Mouse (Mus musculus): ENCODE data around the gene Meiob.

Gene Meiob

GRCm38 (mm10) chr17:24821351-24822280, 17.5 kb downstream of the Meiob start:
- no peak for DNase-seq (ENCODE audit: low read depth)

- no peak for DNase-seq (ENCODE audit: low read depth)
These were observed 35.8 kb downstream of the Meiob start, which contains the start of gene Hagh for GRCm38 (mm10) chr17:24839842-24840241. TSS of gene Hagh (plus strand) at chr17:24840143.

- DNase-seq (ENCODE audit: low read depth), result no peak
These were observed 36.3 kb downstream of the Meiob start for GRCm38 (mm10) chr17:24840341-24840740.

- peak; percentile 61 for DNase-seq (ENCODE audit: low read depth)
These were observed 37.0 kb downstream of the Meiob start for GRCm38 (mm10) chr17:24841133-24841532.

GRCm38 (mm10) chr17:24842631-24843030, 38.5 kb downstream of the Meiob start:
- DNase-seq (ENCODE audit: low read depth), result peak; percentile 16

- no peak for DNase-seq (ENCODE audit: low read depth)
These were observed 40.4 kb downstream of the Meiob start for GRCm38 (mm10) chr17:24844525-24844924.

- no peak for DNase-seq (ENCODE audit: low read depth)
These were observed 43.3 kb downstream of the Meiob start for GRCm38 (mm10) chr17:24847386-24847785.

GRCm38 (mm10) chr17:24848600-24849031, 44.5 kb downstream of the Meiob start:
- peak; percentile 6 for DNase-seq (ENCODE audit: low read depth)

GRCm38 (mm10) chr17:24849733-24850064, 45.6 kb downstream of the Meiob start:
- DNase-seq (ENCODE audit: low read depth), result peak; percentile 86

GRCm38 (mm10) chr17:24850065-24850772, 46.1 kb downstream of the Meiob start, which contains the start of gene Fahd1:
TSS of gene Fahd1 (minus strand) at chr17:24850364.
- DNase-seq (ENCODE audit: low read depth), result peak; percentile 99

GRCm38 (mm10) chr17:24850773-24851127, 46.7 kb downstream of the Meiob start:
- no peak for DNase-seq (ENCODE audit: low read depth)

GRCm38 (mm10) chr17:24851381-24852125, 47.5 kb downstream of the Meiob start:
- no peak for DNase-seq (ENCODE audit: low read depth)

- no peak for DNase-seq (ENCODE audit: low read depth)
These were observed 51.9 kb downstream of the Meiob start for GRCm38 (mm10) chr17:24855838-24856464.

- DNase-seq (ENCODE audit: low read depth), result no peak
These were observed 52.5 kb downstream of the Meiob start for GRCm38 (mm10) chr17:24856589-24856988.

- no peak for DNase-seq (ENCODE audit: low read depth)
These were observed 53.9 kb downstream of the Meiob start for GRCm38 (mm10) chr17:24857831-24858470.

- no peak for DNase-seq (ENCODE audit: low read depth)
These were observed 54.9 kb downstream of the Meiob start for GRCm38 (mm10) chr17:24858967-24859366.

- DNase-seq (ENCODE audit: low read depth), result no peak
These were observed 56.0 kb downstream of the Meiob start for GRCm38 (mm10) chr17:24860076-24860475.

GRCm38 (mm10) chr17:24861785-24862184, 57.7 kb downstream of the Meiob start:
- DNase-seq (ENCODE audit: low read depth), result no peak

- no peak for DNase-seq (ENCODE audit: low read depth)
These were observed 61.7 kb downstream of the Meiob start, which contains the start of gene Igfals for GRCm38 (mm10) chr17:24865776-24866175. TSS of gene Igfals (plus strand) at chr17:24865997.

- DNase-seq (ENCODE audit: low read depth), result no peak
These were observed 63.8 kb downstream of the Meiob start for GRCm38 (mm10) chr17:24867914-24868313.

GRCm38 (mm10) chr17:24873695-24874404, 69.8 kb downstream of the Meiob start:
- DNase-seq (ENCODE audit: low read depth), result no peak
